Comparison of ENCODE assay signal across 7 mouse cellular contexts in genomic region chr8:84665385-84665893, GRCm38 (mm10). TPM values are rescaled to one million over a fixed set of nuclear protein-coding genes. Genes with fewer than 3 reads are reported as not detected.
DNase-seq lines count a peak whose midpoint lies in the region; ATAC-seq and TF ChIP-seq lines count a peak whose summit lies in the region.

No protein-coding gene starts in this region.

- H3K27me3 ChIP-seq in limb, embryonic 14.5 days (ENCODE audit: control insufficient read depth, insufficient read depth, low read length), result no peaks in the 10 kb centered on the region
- H3K27me3 ChIP-seq in stomach, postnatal 0 days (ENCODE audit: control insufficient read depth, insufficient read depth, low read length), result no peaks in the 10 kb centered on the region

- TF ChIP-seq POLR2A in limb, embryonic 14.5 days (IDR thresholded peaks at IDR 0.05; ENCODE audit: borderline replicate concordance, extremely low read depth, insufficient read depth, insufficient read length), result no peak

- TF ChIP-seq EP300 in stomach, postnatal 0 days (optimal IDR thresholded peaks at IDR 0.05), result no peak

- ATAC-seq in erythroblast, adult 5-6 weeks (replicated peaks; ENCODE audit: low FRiP score, poor library complexity, severe bottlenecking), result peak; percentile 3
- peak; percentile 4; the same call in 1 of the 2 replicates for ATAC-seq in limb, embryonic 14.5 days (ENCODE audit: low FRiP score, low read depth)
- no peak for ATAC-seq in stomach, postnatal 0 days (ENCODE audit: low FRiP score, low TSS enrichment)
- no peak for ATAC-seq in activated CD4-positive, CD25-positive, alpha-beta regulatory T cell, adult 4 months

- peak overlapping the region; percentile 66 for H3K4me3 ChIP-seq in limb, embryonic 14.5 days (replicated peaks; ENCODE audit: low read length)
- peak overlapping the region; percentile 82 for H3K4me3 ChIP-seq in stomach, postnatal 0 days (ENCODE audit: low read depth, low read length)

- peaks cover 17% of the 10 kb centered on the region for H3K36me3 ChIP-seq in limb, embryonic 14.5 days (ENCODE audit: control insufficient read depth, insufficient read depth, low read length)
- H3K36me3 ChIP-seq in stomach, postnatal 0 days (ENCODE audit: control insufficient read depth, insufficient read depth, low read length), result no peaks in the 10 kb centered on the region

- H3K9ac ChIP-seq in limb, embryonic 14.5 days (ENCODE audit: low read depth, low read length, severe bottlenecking), result peak overlapping the region; percentile 70
- peak overlapping the region; percentile 74 for H3K9ac ChIP-seq in stomach, postnatal 0 days (ENCODE audit: low read length)

- H3K4me1 ChIP-seq in limb, embryonic 14.5 days (ENCODE audit: control insufficient read depth, insufficient read depth, low read length), result peaks cover 20% of the 10 kb centered on the region
- H3K4me1 ChIP-seq in stomach, postnatal 0 days (replicated peaks; ENCODE audit: control insufficient read depth, insufficient read depth), result no peaks in the 10 kb centered on the region

- H3K4me2 ChIP-seq in limb, embryonic 14.5 days (replicated peaks; ENCODE audit: low read depth, low read length, severe bottlenecking), result peak overlapping the region; percentile 81
- peak overlapping the region; percentile 78 for H3K4me2 ChIP-seq in stomach, postnatal 0 days (replicated peaks; ENCODE audit: low read depth)

- peak overlapping the region; percentile 91 for H3K27ac ChIP-seq in limb, embryonic 14.5 days (replicated peaks; ENCODE audit: low read depth, low read length)
- peak overlapping the region; percentile 95 for H3K27ac ChIP-seq in stomach, postnatal 0 days (replicated peaks)

- WGBS in limb, embryonic 14.5 days, result 2% methylated on average over 14 of the region's 14 CpGs
- WGBS in stomach, postnatal 0 days, result under 1% methylated on average over 14 of the region's 14 CpGs

- TF ChIP-seq CTCF in stomach, postnatal 0 days (IDR thresholded peaks at IDR 0.05; ENCODE audit: low read depth), result peak; percentile 28; the same call in 1 of the 2 replicates

- H3K9me3 ChIP-seq in limb, embryonic 14.5 days (ENCODE audit: control insufficient read depth, low read length), result no peaks in the 10 kb centered on the region
- H3K9me3 ChIP-seq in stomach, postnatal 0 days (ENCODE audit: control insufficient read depth, low read length), result no peaks in the 10 kb centered on the region

- DNase-seq in retina, embryonic 14.5 days (ENCODE audit: low spot score), result peak; percentile 49
- no peak for DNase-seq in retina, postnatal 1 day
- DNase-seq in limb, embryonic 14.5 days (ENCODE audit: low spot score), result peak; percentile 65
- DNase-seq in stomach, postnatal 0 days (ENCODE audit: low spot score), result no peak
- no peak for DNase-seq in adipocyte (ENCODE audit: low spot score)

RNA-seq across cellular contexts. Expression of gene Ier2, which starts 2.8 kb away (rescaled TPM):
- total RNA-seq in erythroblast, adult 5-6 weeks (2015; ENCODE audit: low replicate concordance), result 17.8 and 22.9 TPM in 2 replicates
- total RNA-seq in erythroblast, adult 5-6 weeks (2017; ENCODE audit: low replicate concordance), result 9.2 and 14.8 TPM in 2 replicates
- 33.3 and 38.2 TPM in 2 replicates for polyA plus RNA-seq in limb, embryonic 14.5 days (2012; rRNA removed)
- polyA plus RNA-seq in limb, embryonic 14.5 days (2014; fragmentation: Nextera tagmentation; extraction: Ambion mirVana), result 66.0 and 70.1 TPM in 2 replicates
- 82.8 and 86.6 TPM in 2 replicates for polyA plus RNA-seq in stomach, postnatal 0 days (2015; fragmentation: Nextera tagmentation; extraction: Ambion mirVana)
- polyA plus RNA-seq in activated CD4-positive, CD25-positive, alpha-beta regulatory T cell, adult 4 months (2017; shearing (Covaris generic)), result 10 to 100 TPM; 54.7 to 56.1 TPM

RNA-seq across cellular contexts. Expression of gene Trmt1, which starts 20.7 kb away (rescaled TPM):
- total RNA-seq in erythroblast, adult 5-6 weeks (2015; ENCODE audit: low replicate concordance), result 9.8 and 16.9 TPM in 2 replicates
- 18.3 and 21.5 TPM in 2 replicates for total RNA-seq in erythroblast, adult 5-6 weeks (2017; ENCODE audit: low replicate concordance)
- polyA plus RNA-seq in limb, embryonic 14.5 days (2012; rRNA removed), result 144 and 158 TPM in 2 replicates
- 71.0 and 71.7 TPM in 2 replicates for polyA plus RNA-seq in limb, embryonic 14.5 days (2014; fragmentation: Nextera tagmentation; extraction: Ambion mirVana)
- polyA plus RNA-seq in stomach, postnatal 0 days (2015; fragmentation: Nextera tagmentation; extraction: Ambion mirVana), result 45.1 and 49.9 TPM in 2 replicates
- polyA plus RNA-seq in activated CD4-positive, CD25-positive, alpha-beta regulatory T cell, adult 4 months (2017; shearing (Covaris generic)), result 10 to 100 TPM; 32.6 to 49.8 TPM

RNA-seq across cellular contexts. Expression of gene Nacc1, which starts 22.2 kb away (rescaled TPM):
- total RNA-seq in erythroblast, adult 5-6 weeks (2015; ENCODE audit: low replicate concordance), result 12.7 and 19.9 TPM in 2 replicates
- total RNA-seq in erythroblast, adult 5-6 weeks (2017; ENCODE audit: low replicate concordance), result 8.2 and 13.1 TPM in 2 replicates
- 68.8 and 86.2 TPM in 2 replicates for polyA plus RNA-seq in limb, embryonic 14.5 days (2012; rRNA removed)
- polyA plus RNA-seq in limb, embryonic 14.5 days (2014; fragmentation: Nextera tagmentation; extraction: Ambion mirVana), result 18.5 and 19.8 TPM in 2 replicates
- polyA plus RNA-seq in stomach, postnatal 0 days (2015; fragmentation: Nextera tagmentation; extraction: Ambion mirVana), result 6.8 and 8.3 TPM in 2 replicates
- 10 to 100 TPM in 1 of 2 experiments, 1 to 10 TPM in 1; 9.4 to 12.5 TPM for polyA plus RNA-seq in activated CD4-positive, CD25-positive, alpha-beta regulatory T cell, adult 4 months (2017; shearing (Covaris generic))

RNA-seq across cellular contexts. Expression of gene Lyl1, which starts 35.8 kb away (rescaled TPM):
- 37.4 and 40.3 TPM in 2 replicates for total RNA-seq in erythroblast, adult 5-6 weeks (2015; ENCODE audit: low replicate concordance)
- total RNA-seq in erythroblast, adult 5-6 weeks (2017; ENCODE audit: low replicate concordance), result 43.1 and 44.2 TPM in 2 replicates
- 7.1 and 7.6 TPM in 2 replicates for polyA plus RNA-seq in limb, embryonic 14.5 days (2012; rRNA removed)
- polyA plus RNA-seq in limb, embryonic 14.5 days (2014; fragmentation: Nextera tagmentation; extraction: Ambion mirVana), result 5.6 and 6.2 TPM in 2 replicates
- polyA plus RNA-seq in stomach, postnatal 0 days (2015; fragmentation: Nextera tagmentation; extraction: Ambion mirVana), result 4.0 and 4.3 TPM in 2 replicates
- 1 to 10 TPM in 1 of 2 experiments, under 1 TPM in 1; 0.85 to 1.2 TPM for polyA plus RNA-seq in activated CD4-positive, CD25-positive, alpha-beta regulatory T cell, adult 4 months (2017; shearing (Covaris generic))

RNA-seq across cellular contexts. Expression of gene G430095P16Rik, which starts 57.4 kb away (rescaled TPM):
- 7.9 and 18.1 TPM in 2 replicates for total RNA-seq in erythroblast, adult 5-6 weeks (2015; ENCODE audit: low replicate concordance)
- total RNA-seq in erythroblast, adult 5-6 weeks (2017; ENCODE audit: low replicate concordance), result 3.6 and 12.9 TPM in 2 replicates
- polyA plus RNA-seq in limb, embryonic 14.5 days (2012; rRNA removed), result 4.3 and 4.8 TPM in 2 replicates
- polyA plus RNA-seq in limb, embryonic 14.5 days (2014; fragmentation: Nextera tagmentation; extraction: Ambion mirVana), result 5.7 and 6.0 TPM in 2 replicates
- 1.7 and 2.0 TPM in 2 replicates for polyA plus RNA-seq in stomach, postnatal 0 days (2015; fragmentation: Nextera tagmentation; extraction: Ambion mirVana)
- polyA plus RNA-seq in activated CD4-positive, CD25-positive, alpha-beta regulatory T cell, adult 4 months (2017; shearing (Covaris generic)), result 10 to 100 TPM; 20.2 to 37.5 TPM

Comparison
In these comparisons a context has a peak if more than half of its experiments do, and no peak if none do; other contexts are left out.
1. DNase-seq: peak in retina, embryonic 14.5 days (single experiment) and limb, embryonic 14.5 days (single experiment); none in retina, postnatal 1 day (single experiment), stomach, postnatal 0 days (single experiment) and adipocyte (single experiment).
2. ATAC-seq: peak in erythroblast, adult 5-6 weeks (single experiment) and limb, embryonic 14.5 days (single experiment); none in stomach, postnatal 0 days (single experiment) and activated CD4-positive, CD25-positive, alpha-beta regulatory T cell, adult 4 months (single experiment).